Mouse (Mus musculus) brain, embryonic 14.5 days (tissue): Measurements from ENCODE around the gene Ppara.

Experiments used
- CTCF ChIP-seq: fragments of 200-500 bp; IDR thresholded peaks from 2 replicates; pipeline ENCODE4 v1.5.1; 2012; ENCODE audit warnings: inconsistent platforms, mild to moderate bottlenecking, moderate library complexity, borderline replicate concordance; ENCODE audit not compliant: insufficient read depth, insufficient read length; ENCODE audit errors: extremely low read depth
- POLR2A ChIP-seq: fragments of 200-500 bp; IDR thresholded peaks from 2 replicates; pipeline ENCODE4 v1.6.1; 2012; ENCODE audit warnings: mild to moderate bottlenecking, inconsistent platforms, borderline replicate concordance; ENCODE audit not compliant: poor library complexity, insufficient read depth, insufficient read length, severe bottlenecking; ENCODE audit errors: extremely low read depth

GRCm38 (mm10) chr15:85809091-85809490, 74.3 kb downstream of the Ppara start:
- TF ChIP-seq CTCF (no peak), POLR2A (no peak)
